Mouse (Mus musculus): Measurements from ENCODE around the gene Ugt1a6a. TPM values are rescaled to one million over a fixed set of nuclear protein-coding genes. Genes with fewer than 3 reads are reported as not detected.

Ugt1a6a gene
- total RNA-seq, 2 experiments from 2014 or later = 6.5 to 7.2 TPM

DNA sequence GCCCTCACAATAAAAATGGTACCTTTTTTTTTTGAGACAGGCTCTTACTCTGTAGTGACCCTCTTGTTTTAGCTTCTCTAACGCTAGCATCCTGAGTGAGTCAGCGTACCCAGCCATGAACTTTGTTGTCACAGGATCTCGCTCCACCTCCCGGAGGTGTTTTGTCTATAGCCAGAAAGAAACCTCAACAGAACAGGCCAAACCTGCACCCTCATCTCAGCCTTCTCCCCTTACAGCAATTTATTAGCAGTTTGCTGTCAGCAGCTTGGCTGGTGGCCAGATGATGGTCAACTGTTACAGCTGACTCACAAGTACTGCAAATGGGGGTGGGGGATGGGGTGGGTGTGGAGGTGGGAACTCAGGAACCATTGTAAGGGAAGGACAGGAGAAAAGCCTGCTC, 127.6 kb downstream of the Ugt1a6a start:
- ATAC-seq (ENCODE audit: poor library complexity, severe bottlenecking) = 0 out of 2 replicates have a peak, but pooled peaks have one; percentile 2

DNA sequence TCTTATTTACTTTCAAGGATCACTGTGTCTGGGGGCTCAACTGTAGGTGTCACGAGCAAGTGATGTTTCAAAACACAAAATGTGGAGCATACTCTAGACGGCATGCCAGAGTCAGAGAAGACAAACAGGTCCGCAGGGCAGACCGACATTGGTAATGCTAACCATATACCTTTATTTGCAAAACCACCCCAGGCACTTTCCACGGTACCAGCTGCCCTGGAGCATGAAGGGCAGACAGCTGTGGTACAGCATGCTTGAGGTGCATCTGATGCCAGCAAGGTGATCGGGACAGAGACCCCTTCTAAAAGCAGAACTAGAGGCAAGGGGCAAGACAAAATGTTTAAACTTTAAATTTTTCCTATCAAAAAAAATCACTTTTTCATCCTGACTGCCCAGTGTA, 128.4 kb downstream of the Ugt1a6a start:
- ATAC-seq (ENCODE audit: poor library complexity, severe bottlenecking) = no peak

DNA sequence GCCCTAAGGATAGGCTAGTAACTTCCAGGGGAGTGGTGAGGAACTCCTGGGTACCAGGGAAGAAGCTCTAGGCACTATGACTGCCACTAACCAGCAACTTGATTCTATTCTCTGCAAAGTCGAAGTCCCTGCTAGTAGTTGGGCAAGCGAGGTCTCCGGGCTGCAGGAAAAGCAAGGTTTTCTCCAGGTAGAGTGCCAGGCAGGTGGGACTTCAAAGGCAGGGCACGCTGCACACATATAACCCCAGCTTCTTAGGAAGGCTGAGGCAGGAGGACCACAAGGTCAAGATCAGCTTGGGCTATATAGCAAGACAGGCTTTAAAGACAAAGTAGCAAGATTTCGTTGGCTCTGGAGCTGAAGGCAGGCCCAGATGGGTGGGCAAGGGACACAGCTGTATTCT, 129.2 kb downstream of the Ugt1a6a start:
- no peak for ATAC-seq (ENCODE audit: poor library complexity, severe bottlenecking)

- ATAC-seq (ENCODE audit: poor library complexity, severe bottlenecking) = no peak
These were observed 129.7 kb downstream of the Ugt1a6a start for GRCm38 (mm10) chr1:88264237-88264868.

- ATAC-seq (ENCODE audit: poor library complexity, severe bottlenecking) = no peak
These were observed 130.2 kb downstream of the Ugt1a6a start for GRCm38 (mm10) chr1:88264869-88265240.

- ATAC-seq (ENCODE audit: poor library complexity, severe bottlenecking) = no peak
These were observed 131.5 kb downstream of the Ugt1a6a start for GRCm38 (mm10) chr1:88266123-88266522.

- ATAC-seq (ENCODE audit: poor library complexity, severe bottlenecking) = no peak
These were observed 132.9 kb downstream of the Ugt1a6a start for GRCm38 (mm10) chr1:88267489-88267888.

GRCm38 (mm10) chr1:88268070-88268469, 133.5 kb downstream of the Ugt1a6a start:
- no peak for ATAC-seq (ENCODE audit: poor library complexity, severe bottlenecking)

Other genes starting within 250 kb of the Ugt1a6a start
- 7.0 and 8.8 TPM in 2 replicates for gene Usp40, start 126.3 kb upstream of the Ugt1a6a start, total RNA-seq (2015)
- 12.8 and 18.9 TPM in 2 replicates for gene Usp40, start 126.3 kb upstream of the Ugt1a6a start, total RNA-seq (2017)
- not detected in 2 replicates for gene Ugt1a10, start 79.4 kb upstream of the Ugt1a6a start, total RNA-seq (2015)
- not detected in 2 replicates for gene Ugt1a10, start 79.4 kb upstream of the Ugt1a6a start, total RNA-seq (2017)
- not detected in 2 replicates for gene Ugt1a9, start 64.0 kb upstream of the Ugt1a6a start, total RNA-seq (2015)
- not detected in 2 replicates for gene Ugt1a9, start 64.0 kb upstream of the Ugt1a6a start, total RNA-seq (2017)
- gene Ugt1a8, start 47.0 kb upstream of the Ugt1a6a start, total RNA-seq (2015) = not detected in 2 replicates
- not detected in 2 replicates for gene Ugt1a8, start 47.0 kb upstream of the Ugt1a6a start, total RNA-seq (2017)
- 120 and 121 TPM in 2 replicates for gene Ugt1a7c, start 39.7 kb upstream of the Ugt1a6a start, total RNA-seq (2015)
- gene Ugt1a7c, start 39.7 kb upstream of the Ugt1a6a start, total RNA-seq (2017) = 178 and 196 TPM in 2 replicates
- gene Ugt1a6b, start 31.6 kb upstream of the Ugt1a6a start, total RNA-seq (2015) = 3.7 and 6.3 TPM in 2 replicates
- 4.6 and 6.1 TPM in 2 replicates for gene Ugt1a6b, start 31.6 kb upstream of the Ugt1a6a start, total RNA-seq (2017)
- gene Ugt1a5, start 31.2 kb downstream of the Ugt1a6a start, total RNA-seq (2015) = 4.3 and 6.1 TPM in 2 replicates
- 0.28 and 0.84 TPM in 2 replicates for gene Ugt1a5, start 31.2 kb downstream of the Ugt1a6a start, total RNA-seq (2017)
- gene Ugt1a2, start 65.8 kb downstream of the Ugt1a6a start, total RNA-seq (2015) = 2.5 and 4.1 TPM in 2 replicates
- gene Ugt1a2, start 65.8 kb downstream of the Ugt1a6a start, total RNA-seq (2017) = 0.12 and 1.2 TPM in 2 replicates
- 0.66 TPM in 1 of 2 replicates, not detected in the other for gene Dnajb3, start 71.0 kb downstream of the Ugt1a6a start, total RNA-seq (2015)
- gene Dnajb3, start 71.0 kb downstream of the Ugt1a6a start, total RNA-seq (2017) = not detected in 2 replicates
- 0.29 and 1.1 TPM in 2 replicates for gene Ugt1a1, start 77.2 kb downstream of the Ugt1a6a start, total RNA-seq (2015)
- gene Ugt1a1, start 77.2 kb downstream of the Ugt1a6a start, total RNA-seq (2017) = 0.37 TPM in 1 of 2 replicates, not detected in the other
- gene Mroh2a, start 92.2 kb downstream of the Ugt1a6a start, total RNA-seq (2015) = 0.47 and 1.2 TPM in 2 replicates
- 0.28 and 0.37 TPM in 2 replicates for gene Mroh2a, start 92.2 kb downstream of the Ugt1a6a start, total RNA-seq (2017)
- gene Hjurp, start 142.8 kb downstream of the Ugt1a6a start, total RNA-seq (2015) = 99.8 and 112 TPM in 2 replicates
- gene Hjurp, start 142.8 kb downstream of the Ugt1a6a start, total RNA-seq (2017) = 174 and 189 TPM in 2 replicates
- not detected in 2 replicates for gene Trpm8, start 142.9 kb downstream of the Ugt1a6a start, total RNA-seq (2015)
- gene Trpm8, start 142.9 kb downstream of the Ugt1a6a start, total RNA-seq (2017) = not detected in 2 replicates

All from megakaryocyte, adult 5-6 weeks (primary cell).